19 mouse cellular contexts compared by ENCODE assay signal in genomic region chr9:117066502-117066901, GRCm38 (mm10).
DNase-seq lines count a peak whose midpoint lies in the region; ATAC-seq and TF ChIP-seq lines count a peak whose summit lies in the region.
"Had no signal": no experiment of that assay in that cellular context is flagged by ENCODE, and none has a peak within 500 bp of the region (broad histone marks: within the 10 kb centered on the region; RNA-seq: fewer than 3 reads in every experiment).

No protein-coding gene starts in this region.

- ATAC-seq in lung, postnatal 0 days: no peak
- ATAC-seq in Patski: no peak

- H3K9me3 ChIP-seq in lung, postnatal 0 days (ENCODE audit: low read length): no peaks in the 10 kb centered on the region
- H3K9me3 ChIP-seq: midbrain, embryonic 10.5 days had no signal

- H3K4me1 ChIP-seq in lung, postnatal 0 days (ENCODE audit: insufficient read depth, low read depth, low read length): peaks cover 3% of the 10 kb centered on the region; the same call in 1 of the 2 replicates
- no peaks in the 10 kb centered on the region for H3K4me1 ChIP-seq in small intestine, adult 2 months (ENCODE audit: control insufficient read depth, insufficient read depth, insufficient read length, low read length)
- H3K4me1 ChIP-seq: heart, embryonic 13.5 days; midbrain, embryonic 10.5 days had no signal

- TF ChIP-seq CTCF in lung, postnatal 0 days (IDR thresholded peaks at IDR 0.05): peak; percentile 59
- TF ChIP-seq CTCF in Patski (IDR thresholded peaks at IDR 0.05): peak; percentile 53
- TF ChIP-seq CTCF in small intestine, adult 2 months (IDR thresholded peaks at IDR 0.05; ENCODE audit: extremely low read depth, insufficient read length, insufficient replicate concordance, low read depth, low read length): peak; percentile 22; the same call in 1 of the 2 replicates

- TF ChIP-seq POLR2A in small intestine, adult 2 months (IDR thresholded peaks at IDR 0.05; ENCODE audit: low read depth, low read length): no peak

- H3K4me3 ChIP-seq in lung, postnatal 0 days (ENCODE audit: low read depth, low read length): no peak overlapping the region
- H3K4me3 ChIP-seq in small intestine, adult 2 months (ENCODE audit: low read depth, low read length): no peak overlapping the region
- H3K4me3 ChIP-seq: heart, embryonic 13.5 days; midbrain, embryonic 10.5 days; neural tube, embryonic 12.5 days had no signal

- H3K9ac ChIP-seq in lung, postnatal 0 days (replicated peaks; ENCODE audit: low read depth): no peak overlapping the region
- H3K9ac ChIP-seq: heart, embryonic 13.5 days; neural tube, embryonic 12.5 days had no signal

- H3K27me3 ChIP-seq in lung, postnatal 0 days (replicated peaks; ENCODE audit: insufficient read depth, low read length): no peaks in the 10 kb centered on the region
- no peaks in the 10 kb centered on the region for H3K27me3 ChIP-seq in Patski
- no peaks in the 10 kb centered on the region for H3K27me3 ChIP-seq in small intestine, adult 2 months (ENCODE audit: control insufficient read depth, insufficient read depth, low read length)
- H3K27me3 ChIP-seq: heart, embryonic 13.5 days; neural tube, embryonic 12.5 days had no signal

- CTCF ChIA-PET in Patski (lab: Charles Lee): interaction anchor here (0.6 kb wide), 1 partner anchor 172 kb away, joined by 3 read pairs; no protein-coding TSS in a partner anchor

- WGBS in lung, postnatal 0 days: 77% methylated on average over 3 of the region's 3 CpGs
- WGBS in small intestine, adult 2 months: 65% methylated on average over 3 of the region's 3 CpGs

- no peak for TF ChIP-seq EP300 in lung, postnatal 0 days (IDR thresholded peaks at IDR 0.05)

- DNase-seq in kidney, adult 9 months: peak; percentile 14
- DNase-seq in kidney, postnatal 36 days: no peak
- DNase-seq in lung, postnatal 0 days (ENCODE audit: low spot score): no peak
- DNase-seq in lung, postnatal 4 days: no peak
- DNase-seq in Patski (ENCODE audit: low read depth, low spot score): no peak
- DNase-seq in cerebellum, adult 8-10 months: no peak
- DNase-seq in left cerebral cortex, adult 11 months (ENCODE audit: low spot score): no peak
- DNase-seq: adrenal gland, adult 2 months; heart, adult 11 months; kidney, adult 2 months; kidney, postnatal 4 days; lung, adult 18-20 months; thymus, postnatal 4 days had no signal

- no peaks in the 10 kb centered on the region for H3K36me3 ChIP-seq in lung, postnatal 0 days (ENCODE audit: insufficient read depth, low read length)
- no peaks in the 10 kb centered on the region for H3K36me3 ChIP-seq in small intestine, adult 2 months (ENCODE audit: control insufficient read depth, insufficient read depth, low read length)
- H3K36me3 ChIP-seq: G1E; midbrain, embryonic 10.5 days; neural tube, embryonic 12.5 days had no signal

- H3K4me2 ChIP-seq in lung, postnatal 0 days (replicated peaks; ENCODE audit: low read depth, low read length): no peak overlapping the region
- H3K4me2 ChIP-seq: heart, embryonic 13.5 days; neural tube, embryonic 12.5 days had no signal

- in situ Hi-C loops in Patski (cut with MboI; ENCODE audit: low pct_unique_long_range_greater_than_20kb): no loop called here

- POLR2A ChIA-PET in Patski (lab: Charles Lee): no interaction called here

- H3K27ac ChIP-seq in lung, postnatal 0 days (ENCODE audit: low read length): no peak overlapping the region
- no peak overlapping the region for H3K27ac ChIP-seq in small intestine, adult 2 months (ENCODE audit: insufficient read depth, low read depth, low read length)
- H3K27ac ChIP-seq: heart, embryonic 13.5 days; macrophage; midbrain, embryonic 10.5 days; neural tube, embryonic 12.5 days had no signal
